In genomic region chrX:53025471-53026223, GRCm38 (mm10) we compare ENCODE assay signal across 17 mouse cellular contexts. TPM values are rescaled to one million over a fixed set of nuclear protein-coding genes. Genes with fewer than 3 reads are reported as not detected.
A peak's percentile ranks its signal among the peaks of the same experiment; 100 is the strongest.
DNase-seq lines count a peak whose midpoint lies in the region; ATAC-seq lines count a peak whose summit lies in the region.
"Had no signal": no experiment of that assay in that cellular context is flagged by ENCODE, and none has a peak within 500 bp of the region (broad histone marks: within the 10 kb centered on the region; RNA-seq: fewer than 3 reads in every experiment).

No protein-coding gene starts in this region.

- H3K27ac ChIP-seq in embryonic facial prominence, embryonic 14.5 days (replicated peaks; ENCODE audit: low read depth, low read length): no peak overlapping the region
- H3K27ac ChIP-seq in embryonic facial prominence, embryonic 10.5 days (replicated peaks): no peak overlapping the region
- no peak overlapping the region for H3K27ac ChIP-seq in kidney, embryonic 15.5 days
- H3K27ac ChIP-seq in lung, embryonic 16.5 days (ENCODE audit: low read length): no peak overlapping the region
- H3K27ac ChIP-seq in intestine, embryonic 16.5 days (ENCODE audit: low read length): no peak overlapping the region
- H3K27ac ChIP-seq: embryonic facial prominence, embryonic 15.5 days; forebrain, embryonic 13.5 days; hindbrain, embryonic 14.5 days; neural tube, embryonic 15.5 days had no signal

- no peak overlapping the region for H3K4me3 ChIP-seq in embryonic facial prominence, embryonic 14.5 days (ENCODE audit: low read depth, low read length)
- no peak overlapping the region for H3K4me3 ChIP-seq in embryonic facial prominence, embryonic 10.5 days
- H3K4me3 ChIP-seq in kidney, embryonic 15.5 days (replicated peaks): no peak overlapping the region
- H3K4me3 ChIP-seq in lung, embryonic 16.5 days (ENCODE audit: low read length): no peak overlapping the region
- H3K4me3 ChIP-seq in intestine, embryonic 16.5 days (ENCODE audit: low read length): no peak overlapping the region
- H3K4me3 ChIP-seq: embryonic facial prominence, embryonic 15.5 days; forebrain, embryonic 13.5 days; heart, embryonic 12.5 days; neural tube, embryonic 15.5 days had no signal

- no peak overlapping the region for H3K4me2 ChIP-seq in embryonic facial prominence, embryonic 14.5 days (ENCODE audit: low read depth, low read length)
- no peak overlapping the region for H3K4me2 ChIP-seq in kidney, embryonic 15.5 days
- no peak overlapping the region for H3K4me2 ChIP-seq in lung, embryonic 16.5 days (ENCODE audit: low read depth, low read length)
- no peak overlapping the region for H3K4me2 ChIP-seq in intestine, embryonic 16.5 days (ENCODE audit: low read depth, low read length)
- H3K4me2 ChIP-seq: embryonic facial prominence, embryonic 15.5 days; forebrain, embryonic 13.5 days; heart, embryonic 12.5 days; hindbrain, embryonic 14.5 days; neural tube, embryonic 15.5 days had no signal

- H3K9me3 ChIP-seq in embryonic facial prominence, embryonic 14.5 days (ENCODE audit: control insufficient read depth, low read length): no peaks in the 10 kb centered on the region
- H3K9me3 ChIP-seq in embryonic facial prominence, embryonic 10.5 days: no peaks in the 10 kb centered on the region
- H3K9me3 ChIP-seq in kidney, embryonic 15.5 days (replicated peaks): no peaks in the 10 kb centered on the region
- no peaks in the 10 kb centered on the region for H3K9me3 ChIP-seq in lung, embryonic 16.5 days (ENCODE audit: control insufficient read depth, low read length)
- no peaks in the 10 kb centered on the region for H3K9me3 ChIP-seq in intestine, embryonic 16.5 days (ENCODE audit: control insufficient read depth, low read length)
- H3K9me3 ChIP-seq: embryonic facial prominence, embryonic 15.5 days; forebrain, embryonic 13.5 days; heart, embryonic 12.5 days; neural tube, embryonic 15.5 days had no signal

- peak; percentile 42 for DNase-seq in embryonic facial prominence, embryonic 14.5 days (ENCODE audit: low spot score)
- DNase-seq in embryonic facial prominence, embryonic 10.5 days (ENCODE audit: low spot score): no peak
- no peak for DNase-seq in kidney, adult 11 months
- no peak for DNase-seq in lung, adult 18-20 months
- DNase-seq in ovary, adult 18-20 months (ENCODE audit: low spot score): no peak
- DNase-seq: adrenal gland, postnatal 10 days; B cell, adult 2 months; cerebellum, postnatal 14 days; spleen, adult 18-20 months had no signal

- no peaks in the 10 kb centered on the region for H3K4me1 ChIP-seq in embryonic facial prominence, embryonic 14.5 days (ENCODE audit: control insufficient read depth, insufficient read depth, low read length)
- H3K4me1 ChIP-seq in embryonic facial prominence, embryonic 10.5 days: 0 out of 2 replicates have a peak, but pooled peaks cover 3% of the 10 kb centered on the region
- H3K4me1 ChIP-seq in kidney, embryonic 15.5 days: peaks cover 4% of the 10 kb centered on the region; the same call in 1 of the 2 replicates
- 0 out of 2 replicates have a peak, but pooled peaks cover 3% of the 10 kb centered on the region for H3K4me1 ChIP-seq in lung, embryonic 16.5 days (replicated peaks; ENCODE audit: control insufficient read depth, insufficient read depth, low read length)
- no peaks in the 10 kb centered on the region for H3K4me1 ChIP-seq in intestine, embryonic 16.5 days (ENCODE audit: control insufficient read depth, insufficient read depth, low read length)
- H3K4me1 ChIP-seq: embryonic facial prominence, embryonic 15.5 days; forebrain, embryonic 13.5 days; heart, embryonic 12.5 days; neural tube, embryonic 15.5 days had no signal

- H3K9ac ChIP-seq in embryonic facial prominence, embryonic 14.5 days (ENCODE audit: low read depth, low read length): no peak overlapping the region
- H3K9ac ChIP-seq in kidney, embryonic 15.5 days: no peak overlapping the region
- no peak overlapping the region for H3K9ac ChIP-seq in lung, embryonic 16.5 days (ENCODE audit: low read length)
- no peak overlapping the region for H3K9ac ChIP-seq in intestine, embryonic 16.5 days (ENCODE audit: low read depth, low read length)
- H3K9ac ChIP-seq: embryonic facial prominence, embryonic 15.5 days; forebrain, embryonic 13.5 days; heart, embryonic 12.5 days; hindbrain, embryonic 14.5 days; neural tube, embryonic 15.5 days had no signal

- 54% methylated on average over 11 of the region's 11 CpGs for WGBS in embryonic facial prominence, embryonic 14.5 days
- 69% methylated on average over 11 of the region's 11 CpGs for WGBS in embryonic facial prominence, embryonic 10.5 days
- 41% methylated on average over 11 of the region's 11 CpGs for WGBS in kidney, embryonic 15.5 days
- 43% methylated on average over 11 of the region's 11 CpGs for WGBS in lung, embryonic 16.5 days
- WGBS in intestine, embryonic 16.5 days: 55% methylated on average over 11 of the region's 11 CpGs

- no peak for ATAC-seq in embryonic facial prominence, embryonic 14.5 days (ENCODE audit: low read depth)
- 0 out of 2 replicates have a peak, but pooled peaks have one; percentile 18 for ATAC-seq in kidney, embryonic 15.5 days (replicated peaks; ENCODE audit: low FRiP score)
- ATAC-seq in lung, embryonic 16.5 days (ENCODE audit: low read depth): peak; percentile 52; the same call in 1 of the 2 replicates
- ATAC-seq in intestine, embryonic 16.5 days: peak; percentile 60
- ATAC-seq: forebrain, embryonic 13.5 days had no signal

- H3K36me3 ChIP-seq in embryonic facial prominence, embryonic 14.5 days (ENCODE audit: control insufficient read depth, insufficient read depth, low read length): no peaks in the 10 kb centered on the region
- 0 out of 2 replicates have a peak, but pooled peaks cover 4% of the 10 kb centered on the region for H3K36me3 ChIP-seq in embryonic facial prominence, embryonic 10.5 days (replicated peaks)
- H3K36me3 ChIP-seq in kidney, embryonic 15.5 days: peaks cover 6% of the 10 kb centered on the region; the same call in 1 of the 2 replicates
- no peaks in the 10 kb centered on the region for H3K36me3 ChIP-seq in lung, embryonic 16.5 days (ENCODE audit: control insufficient read depth, insufficient read depth, low read length)
- H3K36me3 ChIP-seq in intestine, embryonic 16.5 days (ENCODE audit: control insufficient read depth, insufficient read depth, low read length): no peaks in the 10 kb centered on the region
- H3K36me3 ChIP-seq: embryonic facial prominence, embryonic 15.5 days; heart, embryonic 12.5 days; neural tube, embryonic 15.5 days had no signal

- no peaks in the 10 kb centered on the region for H3K27me3 ChIP-seq in embryonic facial prominence, embryonic 14.5 days (replicated peaks; ENCODE audit: control insufficient read depth, insufficient read depth, low read length)
- H3K27me3 ChIP-seq in embryonic facial prominence, embryonic 10.5 days (replicated peaks; ENCODE audit: low read depth, poor library complexity, severe bottlenecking): no peaks in the 10 kb centered on the region
- H3K27me3 ChIP-seq in kidney, embryonic 15.5 days: no peaks in the 10 kb centered on the region
- H3K27me3 ChIP-seq in lung, embryonic 16.5 days (ENCODE audit: control insufficient read depth, insufficient read depth, low read depth, low read length): no peaks in the 10 kb centered on the region
- H3K27me3 ChIP-seq in intestine, embryonic 16.5 days (replicated peaks; ENCODE audit: control insufficient read depth, insufficient read depth, low read length): no peaks in the 10 kb centered on the region
- H3K27me3 ChIP-seq: embryonic facial prominence, embryonic 15.5 days; forebrain, embryonic 13.5 days; heart, embryonic 12.5 days; neural tube, embryonic 15.5 days had no signal

RNA-seq across cellular contexts. Expression of gene Hprt, which starts 37.7 kb away (rescaled TPM):
- 157 and 162 TPM in 2 replicates for polyA plus RNA-seq in embryonic facial prominence, embryonic 14.5 days (2014; fragmentation: Nextera tagmentation; extraction: Ambion mirVana)
- polyA plus RNA-seq in embryonic facial prominence, embryonic 10.5 days (2016; fragmentation: Nextera tagmentation; extraction: Ambion mirVana): 96.5 and 104 TPM in 2 replicates
- 152 and 173 TPM in 2 replicates for polyA plus RNA-seq in kidney, embryonic 15.5 days (2015; fragmentation: Nextera tagmentation; extraction: Ambion mirVana)
- 166 and 171 TPM in 2 replicates for polyA plus RNA-seq in lung, embryonic 16.5 days (2015; fragmentation: Nextera tagmentation; extraction: Ambion mirVana)
- polyA plus RNA-seq in intestine, embryonic 16.5 days (2015; fragmentation: Nextera tagmentation; extraction: Ambion mirVana): 267 and 274 TPM in 2 replicates
